Mouse (Mus musculus) myocyte (in vitro differentiated cells): Measurements from ENCODE around the gene Epb41l1. TPM values are rescaled to one million over a fixed set of nuclear protein-coding genes. Genes with fewer than 3 reads are reported as not detected.

Experiments used
- H3K27me3 ChIP-seq: one replicate; pipeline ENCODE4 v1.6.1; 2011; ENCODE audit not compliant: control insufficient read depth, insufficient read depth, insufficient read length
- H3K36me3 ChIP-seq: one replicate; pipeline ENCODE4 v1.6.1; 2011; ENCODE audit not compliant: control insufficient read depth, insufficient read depth
- H3K4me2 ChIP-seq: one replicate; pipeline ENCODE4 v1.6.1; 2011; ENCODE audit warnings: low read depth, control low read depth
- H3K4me3 ChIP-seq: one replicate; pipeline ENCODE4 v1.5.1; 2011; ENCODE audit warnings: mild to moderate bottlenecking, control low read depth, moderate library complexity
- H3K79me2 ChIP-seq: one replicate; pipeline ENCODE4 v1.6.1; 2011; ENCODE audit not compliant: control insufficient read depth, insufficient read depth
- H3ac ChIP-seq: one replicate; pipeline ENCODE4 v1.6.1; 2011; ENCODE audit not compliant: control insufficient read depth, insufficient read length
- CEBPB ChIP-seq: IDR thresholded peaks from 2 replicates; pipeline ENCODE4 v1.6.1; 2011; ENCODE audit warnings: mild to moderate bottlenecking, moderate library complexity; ENCODE audit not compliant: poor library complexity, insufficient read depth, severe bottlenecking
- E2F4 ChIP-seq: IDR thresholded peaks from one replicate; pipeline ENCODE4 v1.6.1; 2011; ENCODE audit warnings: mild to moderate bottlenecking, control low read depth, moderate library complexity; ENCODE audit not compliant: insufficient read depth
- MAX ChIP-seq: IDR thresholded peaks from one replicate; pipeline ENCODE4 v1.6.1; 2011; ENCODE audit warnings: low read depth, mild to moderate bottlenecking, control low read depth
- MYOD1 ChIP-seq, 3 experiments: IDR thresholded peaks; one replicate each; pipeline ENCODE4 v1.6.1; 2011; ENCODE audit warnings: control low read depth in 2 of 3, low read depth in 2 of 3, mild to moderate bottlenecking in 2 of 3, moderate library complexity in 1 of 3; ENCODE audit not compliant: insufficient read length in 2 of 3, control insufficient read depth in 1 of 3
- MYOG ChIP-seq, 3 experiments: IDR thresholded peaks; one replicate each; pipeline ENCODE4 v1.6.1; 2011; ENCODE audit warnings: control low read depth in 2 of 3, low read depth in 2 of 3, mild to moderate bottlenecking in 2 of 3; ENCODE audit not compliant: insufficient read length in 2 of 3, control insufficient read depth in 1 of 3, insufficient read depth in 1 of 3
- POLR2A ChIP-seq: IDR thresholded peaks from one replicate; pipeline ENCODE4 v1.6.1; 2011; ENCODE audit warnings: low read depth, mild to moderate bottlenecking, control low read depth, moderate library complexity; ENCODE audit not compliant: insufficient read length
- POLR2AphosphoS2 ChIP-seq: IDR thresholded peaks from one replicate; pipeline ENCODE4 v1.6.1; 2011; ENCODE audit warnings: low read depth, control low read depth; ENCODE audit not compliant: insufficient read length
- REST ChIP-seq: IDR thresholded peaks from one replicate; pipeline ENCODE4 v1.6.1; 2011; ENCODE audit warnings: mild to moderate bottlenecking, control low read depth, moderate library complexity; ENCODE audit not compliant: insufficient read depth, insufficient read length
- SRF ChIP-seq: IDR thresholded peaks from one replicate; pipeline ENCODE4 v1.6.1; 2011; ENCODE audit warnings: low read depth; ENCODE audit not compliant: control insufficient read depth, insufficient read length
- TCF12 ChIP-seq: IDR thresholded peaks from one replicate; pipeline ENCODE4 v1.6.1; 2011; ENCODE audit warnings: mild to moderate bottlenecking, control low read depth; ENCODE audit not compliant: poor library complexity, insufficient read depth, severe bottlenecking
- TCF3 ChIP-seq: IDR thresholded peaks from one replicate; pipeline ENCODE4 v1.6.1; 2011; ENCODE audit warnings: low read depth, control low read depth; ENCODE audit not compliant: insufficient read length
- USF1 ChIP-seq: IDR thresholded peaks from one replicate; pipeline ENCODE4 v1.6.1; 2011; ENCODE audit warnings: low read depth, mild to moderate bottlenecking, control low read depth, moderate library complexity
- polyA plus RNA-seq: library from polyadenylated mRNA; unstranded; fragments of >200 nt; fragmentation: generic; extraction: Trizol; gene quantifications from one replicate; pipeline ENCODE4 v1.2.1, GENCODE M21; 2012; ENCODE audit warnings: missing spikeins

Gene Epb41l1
- polyA plus RNA-seq, 1 experiment: 16.9 TPM

DNA sequence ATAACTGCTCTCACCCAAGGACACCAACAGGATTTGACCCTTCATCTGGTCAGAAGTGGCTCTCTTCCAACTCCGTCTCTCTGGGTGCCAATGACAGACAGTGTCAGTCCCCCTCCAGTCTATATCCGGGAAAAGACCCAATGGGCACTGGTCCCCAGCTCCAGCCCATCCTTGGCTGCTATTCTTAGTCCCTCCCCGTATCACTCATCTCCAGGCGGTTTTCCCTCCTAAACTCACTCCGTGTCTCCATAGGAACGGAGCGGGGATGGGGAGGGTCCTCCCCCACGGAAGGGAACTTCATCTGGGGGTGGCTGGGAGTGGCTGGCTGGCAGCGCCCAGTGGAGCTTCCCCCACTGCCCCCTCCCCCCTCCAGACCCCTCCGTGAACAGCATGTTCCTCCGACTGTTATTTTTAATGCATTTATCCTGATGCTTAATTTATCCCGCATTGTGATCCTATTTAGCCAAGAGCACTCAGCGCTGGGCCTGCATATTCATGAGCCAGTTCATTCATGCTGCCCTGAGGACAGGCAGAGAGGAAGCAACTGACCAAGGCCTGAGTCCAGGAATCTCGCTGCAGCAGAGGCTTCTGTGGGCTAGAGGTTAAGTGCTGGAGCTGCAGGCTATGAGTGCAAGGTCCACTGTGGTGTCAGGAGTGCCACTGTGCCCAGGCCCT is 164.2 kb downstream of the Epb41l1 start:
- H3K36me3 ChIP-seq: no peaks in the 10 kb centered on the region
- no peak for TF ChIP-seq MYOG (IDR thresholded peaks at IDR 0.05; ENCODE audit: control insufficient read depth in 1 of 3, insufficient read depth in 1 of 3, insufficient read length in 2 of 3, low read depth in 2 of 3)
- no peak for TF ChIP-seq REST
- no peak for TF ChIP-seq MAX
- TF ChIP-seq CEBPB: no peak
- TF ChIP-seq MYOD1 (IDR thresholded peaks at IDR 0.05; ENCODE audit: control insufficient read depth in 1 of 3, insufficient read length in 2 of 3, low read depth in 2 of 3): no peak
- no peak for TF ChIP-seq USF1
- no peak for TF ChIP-seq SRF
- TF ChIP-seq E2F4: no peak
- TF ChIP-seq POLR2A: no peak
- no peak for TF ChIP-seq TCF12
- TF ChIP-seq TCF3: no peak
- no peak for TF ChIP-seq POLR2AphosphoS2
- H3K4me2 ChIP-seq: no peak overlapping the region
- no peak overlapping the region for H3K4me3 ChIP-seq
- peaks cover 32% of the 10 kb centered on the region for H3K27me3 ChIP-seq
- no peaks in the 10 kb centered on the region for H3K79me2 ChIP-seq
- H3ac ChIP-seq: no peak overlapping the region

DNA sequence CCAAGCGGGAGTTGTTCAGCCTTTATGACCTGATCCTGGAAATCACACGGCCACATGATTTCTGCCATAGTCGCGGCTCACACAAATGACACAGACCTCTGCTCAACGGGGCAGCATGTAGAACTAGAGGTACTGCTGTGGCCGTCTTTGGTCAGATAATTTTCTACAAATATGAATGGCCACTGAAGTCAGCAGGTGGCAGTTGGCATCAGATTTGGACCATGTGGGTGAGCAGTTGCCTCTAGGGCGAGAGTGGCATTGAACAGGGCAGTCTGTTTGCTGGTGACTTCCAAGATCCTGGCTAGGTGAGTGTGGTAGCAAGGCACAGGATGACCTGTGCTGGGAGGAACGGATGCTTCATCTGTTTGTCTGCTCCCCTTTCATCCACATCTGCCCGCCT is 168.8 kb downstream of the Epb41l1 start:
- Histone ChIP-seq H3K4me3 (no peak overlapping the region), H3K36me3 (no peaks in the 10 kb centered on the region), H3K4me2 (no peak overlapping the region), H3K79me2 (no peaks in the 10 kb centered on the region), H3K27me3 (peaks cover 13% of the 10 kb centered on the region), H3ac (no peak overlapping the region)
- no peak for TF ChIP-seq USF1
- TF ChIP-seq SRF: no peak
- no peak for TF ChIP-seq TCF12
- TF ChIP-seq CEBPB: no peak
- TF ChIP-seq MYOG (IDR thresholded peaks at IDR 0.05; ENCODE audit: control insufficient read depth in 1 of 3, insufficient read depth in 1 of 3, insufficient read length in 2 of 3, low read depth in 2 of 3): no peak
- TF ChIP-seq MYOD1 (IDR thresholded peaks at IDR 0.05; ENCODE audit: control insufficient read depth in 1 of 3, insufficient read length in 2 of 3, low read depth in 2 of 3): no peak
- TF ChIP-seq E2F4: no peak
- no peak for TF ChIP-seq TCF3
- TF ChIP-seq POLR2A: no peak
- no peak for TF ChIP-seq REST
- TF ChIP-seq MAX: no peak
- no peak for TF ChIP-seq POLR2AphosphoS2

Other genes starting within 250 kb of the Epb41l1 start
- gene Rbm39, start 240.7 kb upstream of the Epb41l1 start, polyA plus RNA-seq: 53.7 TPM
- 13.4 TPM for gene Phf20, start 224.4 kb upstream of the Epb41l1 start, polyA plus RNA-seq
- gene Cnbd2, start 108.6 kb upstream of the Epb41l1 start, polyA plus RNA-seq: 4.1 TPM
- 167 TPM for gene Scand1, start 108.2 kb upstream of the Epb41l1 start, polyA plus RNA-seq
- 22.4 TPM for gene Aar2, start 126.7 kb downstream of the Epb41l1 start, polyA plus RNA-seq
- gene Dlgap4, start 192.8 kb downstream of the Epb41l1 start, polyA plus RNA-seq: 176 TPM